Mouse (Mus musculus) spleen, adult 10 weeks (tissue): ENCODE data around the gene Ptges3. TPM values are rescaled to one million over a fixed set of nuclear protein-coding genes. Genes with fewer than 3 reads are reported as not detected.

Experiments used
- polyA plus RNA-seq: library from polyadenylated mRNA; stranded (reverse); fragments of 350-450 nt; fragmentation: Illumina TruSeq; extraction: RNeasy Lipid Tissue Mini Kit (QIAGEN cat#74804); gene quantifications from one replicate; pipeline ENCODE4 v1.2.3, GENCODE M21; 2015; ENCODE audit warnings: low replicate concordance; ENCODE audit not compliant: insufficient read depth

Gene Ptges3
- 192 TPM for polyA plus RNA-seq

DNA sequence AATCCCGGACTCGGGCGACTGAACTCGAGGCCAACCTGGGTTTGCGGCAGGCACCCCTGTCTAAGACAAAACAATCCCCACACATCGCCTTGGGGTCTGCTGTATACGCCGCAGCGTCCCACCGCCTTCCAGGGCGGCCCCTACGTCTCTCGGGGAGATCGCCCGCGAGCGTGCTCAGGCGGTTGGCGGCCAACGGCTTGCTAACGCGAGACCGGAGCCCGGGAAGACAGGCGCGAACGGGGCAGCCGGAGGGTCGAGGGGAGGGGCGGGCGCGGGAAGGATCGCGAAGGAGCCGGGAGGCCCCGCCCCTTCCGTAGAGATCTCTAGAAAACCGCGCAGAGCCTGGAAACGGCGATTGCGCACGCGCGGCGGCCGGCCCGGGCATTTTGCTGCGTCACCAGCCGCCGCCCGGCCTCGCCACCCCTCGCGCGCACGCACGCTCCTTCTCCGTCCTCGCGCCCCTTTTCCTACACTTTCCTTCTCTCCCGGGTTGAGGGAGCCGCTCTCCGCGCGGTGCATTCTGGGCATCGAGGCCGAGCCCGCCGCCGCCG is at the start of gene Ptges3:
TSS of gene Ptges3 (plus strand) at position 354 of the 551 bp plus-strand sequence.

DNA sequence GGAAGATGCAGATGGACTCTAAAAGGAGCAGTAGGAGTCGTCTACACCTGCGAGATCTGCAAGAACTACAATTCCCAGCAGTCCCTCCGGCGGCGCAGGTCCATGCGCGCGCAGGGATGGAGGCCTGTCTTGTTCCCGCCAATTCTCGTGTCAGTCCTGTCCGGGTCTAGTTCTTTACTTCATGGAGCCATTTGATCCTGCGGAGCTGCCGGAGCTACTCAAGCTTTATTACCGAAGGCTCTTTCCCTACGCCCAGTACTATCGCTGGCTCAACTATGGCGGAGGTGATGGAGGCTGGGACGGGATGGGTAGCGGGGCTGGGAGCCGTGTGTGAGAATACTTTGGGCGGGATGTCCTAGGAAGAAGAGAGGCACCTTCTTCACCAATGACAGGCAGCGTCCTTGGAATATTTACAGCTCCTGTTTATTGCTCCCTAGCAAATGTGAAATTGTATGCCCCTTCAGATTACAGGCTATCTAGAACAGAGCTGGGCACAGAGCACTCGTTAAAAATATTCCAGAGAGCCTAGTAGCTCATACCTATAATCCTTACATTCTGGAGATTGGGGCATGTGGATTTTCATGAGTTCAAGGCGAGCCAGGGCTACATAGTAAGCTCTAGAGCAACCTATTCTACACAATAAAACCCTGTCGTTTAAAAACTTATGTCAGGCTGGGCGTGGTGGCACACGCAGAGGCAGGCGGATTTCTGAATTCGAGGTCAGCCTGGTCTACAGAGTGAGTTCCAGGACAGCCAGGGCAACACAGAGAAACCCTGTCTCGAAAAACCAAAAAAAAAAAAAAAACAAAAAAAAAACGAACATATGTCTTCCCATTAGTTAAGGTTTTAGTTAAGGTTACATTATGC is 43.5 kb upstream of the Ptges3 start, which contains the start of gene Prim1:
TSS of gene Prim1 (plus strand) at position 101 of the 867 bp plus-strand sequence.

DNA sequence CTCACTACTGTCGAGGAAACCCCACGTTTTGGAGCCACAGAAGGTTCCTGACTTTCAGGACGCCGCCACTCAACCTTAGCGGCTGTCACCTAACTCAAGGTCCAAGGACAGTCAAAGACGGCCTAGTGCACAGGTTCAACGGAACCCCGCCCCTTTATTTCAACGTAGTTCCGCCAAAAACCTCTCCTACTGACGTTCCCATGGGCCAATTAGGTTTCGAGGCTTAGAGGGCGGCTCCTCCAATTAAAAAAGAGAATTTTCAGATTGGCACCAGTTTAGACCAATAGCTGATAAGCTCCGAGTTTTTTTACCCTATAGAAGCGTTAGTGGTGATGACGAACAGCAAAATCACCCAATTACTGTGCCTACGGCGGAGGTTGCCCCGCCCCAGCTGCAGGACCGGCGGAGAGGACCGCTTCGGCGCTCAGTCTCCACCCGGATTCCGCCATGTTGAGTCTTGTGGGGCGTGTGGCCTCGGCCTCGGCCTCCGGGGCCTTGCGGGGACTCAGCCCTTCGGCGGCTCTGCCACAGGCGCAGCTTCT is 24.2 kb downstream of the Ptges3 start, which contains the start of gene Atp5b:
TSS of gene Atp5b (plus strand) at position 394 of the 542 bp plus-strand sequence.

DNA sequence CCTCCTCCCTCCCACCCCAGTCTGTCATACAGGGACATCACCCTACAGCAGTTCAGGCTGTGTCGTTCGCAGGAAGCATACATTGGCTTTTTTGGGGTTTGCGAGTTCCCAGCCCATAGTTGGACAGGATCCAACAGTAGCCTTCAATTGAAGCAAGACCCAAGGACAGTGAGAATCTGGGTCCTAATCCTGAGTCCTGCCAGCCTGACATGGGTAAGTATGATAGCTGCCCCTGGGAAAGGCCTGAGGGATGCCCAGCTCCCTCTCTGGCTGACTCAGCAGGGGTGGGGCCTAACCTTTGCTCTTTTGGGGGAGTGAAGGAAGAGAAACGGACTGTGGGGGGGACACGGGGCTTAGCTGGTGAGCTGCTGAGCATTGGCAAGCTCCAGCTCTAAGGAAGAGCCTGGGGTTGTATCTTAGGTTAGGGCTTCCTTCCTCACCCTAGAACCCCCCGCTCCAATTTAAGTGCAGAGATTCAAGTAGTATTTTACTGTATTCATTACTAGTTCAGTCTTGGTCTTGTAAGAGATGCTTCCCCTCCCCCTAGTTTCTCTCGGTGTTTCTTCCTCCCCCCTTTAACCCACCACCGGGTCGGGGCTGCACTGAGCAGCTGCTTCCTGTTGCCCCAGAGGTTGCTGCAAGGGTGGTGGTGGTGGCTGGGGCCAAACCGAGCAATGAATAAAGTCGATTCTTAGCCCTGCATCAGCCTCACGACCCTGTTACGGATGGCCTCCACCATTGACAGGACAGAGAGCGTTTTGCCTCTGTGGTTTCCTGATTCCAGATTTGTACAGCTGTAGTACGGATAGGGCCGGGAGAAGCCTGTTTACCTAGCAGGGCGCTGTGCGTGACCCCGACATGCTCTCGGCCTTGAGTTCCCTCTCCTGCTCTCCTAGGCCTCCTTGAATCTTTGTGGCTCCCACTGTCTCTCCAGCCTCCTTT is 33.1 kb downstream of the Ptges3 start, which contains the start of gene Baz2a:
TSS of gene Baz2a (plus strand) at position 14 of the 942 bp plus-strand sequence.

Other genes with a start within 250 kb of the Ptges3 start
- not detected for gene Rdh19, start 209.0 kb upstream of the Ptges3 start, polyA plus RNA-seq
- not detected for gene Rdh16f2, start 192.5 kb upstream of the Ptges3 start, polyA plus RNA-seq
- not detected for gene Rdh7, start 170.1 kb upstream of the Ptges3 start, polyA plus RNA-seq
- not detected for gene Sdr9c7, start 160.4 kb upstream of the Ptges3 start, polyA plus RNA-seq
- not detected for gene Hsd17b6, start 51.3 kb upstream of the Ptges3 start, polyA plus RNA-seq
- 34.6 TPM for gene Prim1, start 43.8 kb upstream of the Ptges3 start, polyA plus RNA-seq
- gene Naca, start 23.4 kb upstream of the Ptges3 start, polyA plus RNA-seq = 1,288 TPM
- 584 TPM for gene Atp5b, start 24.3 kb downstream of the Ptges3 start, polyA plus RNA-seq
- 77.3 TPM for gene Baz2a, start 32.6 kb downstream of the Ptges3 start, polyA plus RNA-seq
- 28.3 TPM for gene Rbms2, start 121.3 kb downstream of the Ptges3 start, polyA plus RNA-seq
- gene Gls2, start 135.5 kb downstream of the Ptges3 start, polyA plus RNA-seq = 1.1 TPM
- 13.4 TPM for gene Spryd4, start 152.9 kb downstream of the Ptges3 start, polyA plus RNA-seq
- not detected for gene Mip, start 166.9 kb downstream of the Ptges3 start, polyA plus RNA-seq
- 14.1 TPM for gene Timeless, start 173.1 kb downstream of the Ptges3 start, polyA plus RNA-seq
- 0.28 TPM for gene Apon, start 195.1 kb downstream of the Ptges3 start, polyA plus RNA-seq
- gene Apof, start 209.7 kb downstream of the Ptges3 start, polyA plus RNA-seq = 1.3 TPM
- 74.1 TPM for gene Stat2, start 211.6 kb downstream of the Ptges3 start, polyA plus RNA-seq
- not detected for gene Il23a, start 239.8 kb downstream of the Ptges3 start, polyA plus RNA-seq
- gene Pan2, start 244.4 kb downstream of the Ptges3 start, polyA plus RNA-seq = 44.8 TPM